Mouse (Mus musculus): ENCODE data around the gene Gm8369. TPM values are rescaled to one million over a fixed set of nuclear protein-coding genes. Genes with fewer than 3 reads are reported as not detected.
"Not testable (repeated sequence)": the region's sequence is repeated elsewhere in the genome, so short reads cannot be mapped to it uniquely, and the experiment has no call there.

Gm8369 gene
- polyA plus RNA-seq, 1 experiment, result not detected

DNA sequence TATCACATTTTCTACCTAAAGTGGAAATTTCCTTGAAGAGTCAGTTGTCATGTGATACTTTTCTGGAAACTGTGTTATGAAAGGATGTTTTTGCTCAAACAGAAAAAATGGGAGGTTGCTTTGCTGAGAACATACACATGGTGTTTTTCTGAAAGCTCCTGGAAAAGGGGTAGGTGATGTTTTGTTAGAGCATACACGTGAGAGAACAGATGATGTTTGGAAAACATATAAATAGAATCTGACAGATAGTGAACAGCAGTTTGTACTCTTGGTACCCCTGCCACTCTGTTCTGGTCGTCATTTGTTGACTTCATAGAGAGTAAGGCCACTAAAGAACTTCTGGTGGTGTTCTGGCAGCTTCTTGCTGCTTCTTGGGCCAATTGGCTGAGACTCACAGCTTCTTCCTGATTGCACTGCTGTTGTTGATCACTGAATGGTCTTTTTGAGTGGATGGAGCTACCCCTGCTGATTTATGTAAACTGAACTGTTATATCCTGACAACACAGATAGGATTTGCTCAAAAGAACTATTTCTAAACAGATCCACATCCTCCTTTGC lies 48.2 kb downstream of the Gm8369 start:
- Histone ChIP-seq H3K9me3 (ENCODE audit: control insufficient read depth, low read length) (no peaks in the 10 kb centered on the region), H3K36me3 (ENCODE audit: control insufficient read depth) (no peaks in the 10 kb centered on the region), H3K27me3 (ENCODE audit: control insufficient read depth) (no peaks in the 10 kb centered on the region), H3K4me3 (replicated peaks) (no peak overlapping the region), H3K4me1 (ENCODE audit: control insufficient read depth) (no peaks in the 10 kb centered on the region)
- TF ChIP-seq GATA1 (IDR thresholded peaks at IDR 0.05; ENCODE audit: low read length) (no peak), TAL1 (IDR thresholded peaks at IDR 0.05; ENCODE audit: low read length) (no peak)

DNA sequence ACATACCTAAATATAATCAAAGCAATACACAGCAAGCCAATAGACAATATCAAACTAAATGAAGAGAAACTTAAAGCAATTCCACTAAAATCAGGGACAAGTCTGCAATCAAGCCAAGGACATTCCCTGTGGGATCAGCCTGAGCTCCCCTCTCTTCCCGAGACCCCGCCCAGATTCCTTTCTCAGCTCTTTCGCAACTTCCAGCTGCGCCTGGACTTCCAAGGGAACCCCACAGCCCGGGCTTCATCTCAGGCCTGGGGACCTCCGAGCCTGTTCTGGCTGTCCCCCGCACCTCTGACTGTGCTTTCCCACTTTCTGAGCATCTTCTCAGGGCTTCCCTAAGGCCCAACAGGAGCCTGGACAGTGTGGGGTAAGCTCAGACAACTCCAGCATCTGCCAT lies 50.9 kb downstream of the Gm8369 start, which contains the start of gene Ms4a4d:
TSS of gene Ms4a4d (plus strand) at position 209 of the 400 bp plus-strand sequence.
- TF ChIP-seq TAL1 (IDR thresholded peaks at IDR 0.05; ENCODE audit: low read length) (no peak), GATA1 (IDR thresholded peaks at IDR 0.05; ENCODE audit: low read length) (no peak)
- Histone ChIP-seq H3K9me3 (ENCODE audit: control insufficient read depth, low read length) (no peaks in the 10 kb centered on the region), H3K27me3 (ENCODE audit: control insufficient read depth) (no peaks in the 10 kb centered on the region)

DNA sequence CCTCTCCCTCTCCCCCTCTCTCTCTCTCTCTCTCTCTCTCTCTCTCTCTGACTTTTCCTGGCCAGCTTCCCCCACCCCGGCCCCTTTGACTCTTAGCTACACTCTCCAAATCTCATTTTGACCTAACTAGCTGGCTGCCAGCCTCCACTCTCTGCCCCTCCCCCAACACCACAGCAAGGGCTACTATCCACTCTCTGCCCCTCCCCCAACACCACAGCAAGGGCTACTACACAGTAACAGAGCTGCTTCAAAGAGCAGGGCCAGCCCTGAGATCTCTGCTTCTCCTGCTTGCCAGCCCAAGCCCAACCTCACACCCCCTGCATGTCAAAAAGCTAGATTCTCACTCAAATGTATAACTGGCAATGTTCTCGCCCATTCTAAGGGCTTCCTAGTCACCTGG lies 51.6 kb downstream of the Gm8369 start:
- H3K36me3 ChIP-seq (ENCODE audit: control insufficient read depth), result no peaks in the 10 kb centered on the region
- H3K4me3 ChIP-seq (replicated peaks), result no peak overlapping the region
- no peaks in the 10 kb centered on the region for H3K27me3 ChIP-seq (ENCODE audit: control insufficient read depth)
- no peak for TF ChIP-seq TAL1 (IDR thresholded peaks at IDR 0.05; ENCODE audit: low read length)
- TF ChIP-seq GATA1 (IDR thresholded peaks at IDR 0.05; ENCODE audit: low read length), result no peak
- no peaks in the 10 kb centered on the region for H3K9me3 ChIP-seq (ENCODE audit: control insufficient read depth, low read length)
- no peaks in the 10 kb centered on the region for H3K4me1 ChIP-seq (ENCODE audit: control insufficient read depth)

More for the DNA sequence above, 50.9 kb downstream of the Gm8369 start, which contains the start of gene Ms4a4d:
- no peaks in the 10 kb centered on the region for H3K36me3 ChIP-seq (ENCODE audit: control insufficient read depth)
- H3K4me3 ChIP-seq (replicated peaks), result no peak within 1 kb of the TSS
- no peaks in the 10 kb centered on the region for H3K4me1 ChIP-seq (ENCODE audit: control insufficient read depth)

DNA sequence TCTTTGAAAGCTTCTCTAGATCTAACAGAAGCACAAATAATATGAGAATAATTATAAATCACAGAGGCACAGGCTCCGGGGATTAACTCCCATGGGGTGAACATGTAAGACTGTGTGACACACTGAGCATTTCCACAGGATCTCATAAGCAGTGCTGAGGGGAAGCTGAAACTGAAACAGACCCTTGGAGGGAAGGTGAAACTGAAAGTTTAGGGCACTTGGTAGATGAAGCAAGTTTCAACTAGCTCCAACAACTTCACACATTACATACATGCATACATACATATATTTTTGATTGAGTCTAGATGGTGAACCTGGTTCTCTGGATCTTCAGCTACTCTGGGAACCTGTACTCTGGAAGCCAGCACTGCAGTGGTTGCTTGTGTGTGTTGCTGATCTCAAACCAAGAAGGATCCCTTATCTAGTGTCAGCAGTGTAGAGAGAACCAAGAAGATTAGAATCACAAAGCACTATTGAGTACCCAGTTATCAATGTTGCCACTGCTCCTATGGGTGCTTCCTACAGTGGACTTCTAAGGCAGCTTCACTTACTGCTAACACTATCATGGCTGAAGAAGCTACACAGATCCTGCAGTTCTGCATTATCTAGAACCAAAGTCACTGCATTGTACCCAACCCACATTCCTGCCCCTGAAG lies 54.6 kb downstream of the Gm8369 start:
- not testable (repeated sequence) for H3K27me3 ChIP-seq (ENCODE audit: control insufficient read depth); H3K4me1 ChIP-seq (ENCODE audit: control insufficient read depth); H3K36me3 ChIP-seq (ENCODE audit: control insufficient read depth); H3K4me3 ChIP-seq (replicated peaks); H3K9me3 ChIP-seq (ENCODE audit: control insufficient read depth, low read length)

DNA sequence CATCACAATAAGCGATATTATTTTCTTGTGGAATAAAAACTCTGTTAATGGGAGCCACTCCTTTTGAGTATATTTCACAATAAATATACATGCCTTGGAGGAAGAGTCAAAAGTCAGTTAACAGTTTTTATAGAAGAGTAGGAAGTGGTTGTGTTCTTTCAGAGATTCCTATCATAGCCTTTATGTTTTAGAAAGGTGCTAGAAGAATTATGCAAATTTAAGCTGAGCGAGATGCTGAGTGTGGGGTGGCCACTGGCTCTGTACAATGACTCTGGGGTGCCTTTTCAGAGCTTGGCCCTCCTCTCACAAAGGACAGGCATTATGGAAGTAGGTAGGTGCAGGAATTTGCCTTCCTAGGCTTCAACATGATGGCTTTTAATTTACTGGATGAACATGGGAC lies 58.6 kb downstream of the Gm8369 start:
- not testable (repeated sequence) for H3K9me3 ChIP-seq (ENCODE audit: control insufficient read depth, low read length); H3K4me3 ChIP-seq (replicated peaks); H3K27me3 ChIP-seq (ENCODE audit: control insufficient read depth); H3K36me3 ChIP-seq (ENCODE audit: control insufficient read depth); H3K4me1 ChIP-seq (ENCODE audit: control insufficient read depth)

DNA sequence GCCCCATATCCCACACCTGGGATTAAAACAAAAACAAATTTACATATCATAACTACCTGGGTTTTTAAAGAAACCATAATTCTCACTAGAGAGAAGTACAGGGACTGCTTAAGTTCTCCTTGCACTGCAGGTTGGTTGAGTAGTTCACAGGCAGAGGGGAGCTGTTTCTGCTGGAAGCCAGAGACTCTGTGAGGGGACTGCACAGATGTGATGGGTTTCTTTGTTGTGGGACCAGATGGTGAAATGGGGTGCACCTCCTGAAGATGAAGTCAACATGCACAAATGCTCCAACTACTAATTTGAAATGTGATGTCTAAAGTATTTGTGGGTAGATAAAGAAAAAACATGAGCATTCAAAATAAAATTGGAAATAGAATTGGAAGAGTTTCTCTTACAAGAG lies 62.2 kb downstream of the Gm8369 start:
- TF ChIP-seq GATA1 (IDR thresholded peaks at IDR 0.05; ENCODE audit: low read length) (no peak), TAL1 (IDR thresholded peaks at IDR 0.05; ENCODE audit: low read length) (no peak)
- H3K27me3 ChIP-seq (ENCODE audit: control insufficient read depth), result no peaks in the 10 kb centered on the region
- H3K4me1 ChIP-seq (ENCODE audit: control insufficient read depth), result no peaks in the 10 kb centered on the region; the same call in 1 of the 2 replicates
- no peaks in the 10 kb centered on the region for H3K9me3 ChIP-seq (ENCODE audit: control insufficient read depth, low read length)
- no peak overlapping the region for H3K4me3 ChIP-seq (replicated peaks)
- no peaks in the 10 kb centered on the region for H3K36me3 ChIP-seq (ENCODE audit: control insufficient read depth)

DNA sequence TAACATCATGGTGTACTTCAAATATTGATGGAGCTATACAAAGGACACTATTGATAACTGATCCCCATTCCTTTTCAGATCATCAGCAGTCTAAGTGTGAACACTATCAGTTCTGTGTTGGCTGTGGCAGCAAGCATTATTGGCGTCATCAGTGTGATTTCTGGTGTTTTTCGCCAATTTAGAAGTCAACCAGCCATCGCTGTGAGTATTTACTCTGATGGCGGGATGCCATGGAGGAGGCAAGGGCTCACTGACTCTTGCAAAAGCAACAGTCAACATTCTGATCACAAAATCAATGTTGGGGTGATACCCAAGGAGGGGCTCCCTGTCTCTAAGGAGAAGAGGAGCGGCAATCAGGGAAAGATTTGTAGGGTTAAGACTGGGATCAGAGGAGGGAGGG lies 69.0 kb downstream of the Gm8369 start:
- Histone ChIP-seq H3K4me3 (replicated peaks) (no peak overlapping the region), H3K27me3 (ENCODE audit: control insufficient read depth) (no peaks in the 10 kb centered on the region), H3K4me1 (ENCODE audit: control insufficient read depth) (no peaks in the 10 kb centered on the region), H3K36me3 (ENCODE audit: control insufficient read depth) (no peaks in the 10 kb centered on the region), H3K9me3 (ENCODE audit: control insufficient read depth, low read length) (no peaks in the 10 kb centered on the region)
- TF ChIP-seq TAL1 (IDR thresholded peaks at IDR 0.05; ENCODE audit: low read length) (no peak), GATA1 (IDR thresholded peaks at IDR 0.05; ENCODE audit: low read length) (no peak)

DNA sequence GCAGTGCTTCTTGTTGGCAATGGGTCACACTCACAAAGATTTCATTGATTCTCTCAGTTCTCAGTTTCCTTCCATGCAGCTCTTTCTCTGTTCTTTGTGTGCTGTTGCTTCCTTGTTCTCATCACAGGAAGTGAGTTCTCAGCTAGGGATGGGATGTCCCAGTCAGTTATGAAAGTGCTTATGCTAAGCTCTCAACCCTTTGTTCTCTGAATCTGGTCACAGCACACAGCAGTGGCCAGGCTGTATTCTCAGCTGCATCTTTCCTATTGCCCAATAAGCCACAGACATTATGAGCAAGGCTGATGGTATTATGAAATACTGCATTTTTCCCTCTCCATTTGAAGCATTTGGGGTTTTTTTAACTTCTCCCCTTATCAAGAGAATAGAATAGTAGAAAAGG lies 73.8 kb downstream of the Gm8369 start:
- not testable (repeated sequence) for H3K9me3 ChIP-seq (ENCODE audit: control insufficient read depth, low read length); H3K27me3 ChIP-seq (ENCODE audit: control insufficient read depth); H3K4me1 ChIP-seq (ENCODE audit: control insufficient read depth); H3K36me3 ChIP-seq (ENCODE audit: control insufficient read depth); H3K4me3 ChIP-seq (replicated peaks)

Other genes with a start within 250 kb of the Gm8369 start
- not detected in 2 replicates for gene Ms4a1, start 219.7 kb upstream of the Gm8369 start, polyA plus RNA-seq (2012)
- gene Ms4a5, start 202.1 kb upstream of the Gm8369 start, polyA plus RNA-seq (2012), result not detected in 2 replicates
- not detected in 2 replicates for gene Ms4a14, start 171.5 kb upstream of the Gm8369 start, polyA plus RNA-seq (2012)
- not detected in 2 replicates for gene Ms4a7, start 149.8 kb upstream of the Gm8369 start, polyA plus RNA-seq (2012)
- gene Ms4a4a, start 110.4 kb upstream of the Gm8369 start, polyA plus RNA-seq (2012), result not detected in 2 replicates
- gene Ms4a4c, start 81.2 kb upstream of the Gm8369 start, polyA plus RNA-seq (2012), result not detected in 2 replicates
- gene Ms4a4b, start 42.4 kb upstream of the Gm8369 start, polyA plus RNA-seq (2012), result 0.05 TPM in 1 of 2 replicates, not detected in the other
- gene Ms4a6c, start 16.6 kb upstream of the Gm8369 start, polyA plus RNA-seq (2012), result not detected in 2 replicates
- not detected in 2 replicates for gene Ms4a6b, start 30.6 kb downstream of the Gm8369 start, polyA plus RNA-seq (2012)
- not detected in 2 replicates for gene Ms4a4d, start 50.9 kb downstream of the Gm8369 start, polyA plus RNA-seq (2012)
- not detected in 2 replicates for gene Ms4a6d, start 118.9 kb downstream of the Gm8369 start, polyA plus RNA-seq (2012)
- 0.01 and 0.05 TPM in 2 replicates for gene Ms4a2, start 137.8 kb downstream of the Gm8369 start, polyA plus RNA-seq (2012)
- gene Ms4a3, start 154.9 kb downstream of the Gm8369 start, polyA plus RNA-seq (2012), result 0.06 TPM in 1 of 2 replicates, not detected in the other
- not detected in 2 replicates for gene Oosp2, start 174.6 kb downstream of the Gm8369 start, polyA plus RNA-seq (2012)
- gene Oosp1, start 205.2 kb downstream of the Gm8369 start, polyA plus RNA-seq (2012), result not detected in 2 replicates
- not detected in 2 replicates for gene Oosp3, start 211.1 kb downstream of the Gm8369 start, polyA plus RNA-seq (2012)